Mouse (Mus musculus): ENCODE results near the gene Osbp2. TPM values are rescaled to one million over a fixed set of nuclear protein-coding genes. Genes with fewer than 3 reads are reported as not detected.

Gene Osbp2
- polyA plus RNA-seq, 1 experiment from 2014 or later = 0.25 TPM

DNA sequence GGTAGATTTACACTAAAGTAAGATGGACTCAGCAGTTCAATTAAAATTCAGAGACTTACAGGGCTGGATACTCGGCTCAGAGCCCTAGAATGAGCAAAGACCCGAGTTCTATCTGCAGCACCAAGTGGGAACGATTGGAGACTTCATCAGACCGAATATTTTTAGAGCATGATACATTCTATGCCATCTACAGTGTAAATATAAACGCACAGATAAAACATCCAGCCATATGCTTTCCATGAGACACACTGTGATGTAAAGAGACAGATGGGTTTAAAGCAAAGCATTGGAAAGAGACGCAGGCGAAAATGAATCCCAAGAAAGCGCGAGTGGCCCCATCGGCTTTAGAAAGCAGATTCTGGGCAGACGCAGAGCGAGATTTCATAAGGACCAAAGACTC, 122.5 kb downstream of the Osbp2 start:
- Histone ChIP-seq H3K4me3 (replicated peaks; ENCODE audit: low read length) (no peak overlapping the region), H3K9ac (ENCODE audit: low read length) (no peak overlapping the region), H3K4me2 (ENCODE audit: low read depth, low read length) (no peak overlapping the region), H3K27ac (ENCODE audit: low read length) (no peak overlapping the region), H3K4me1 (ENCODE audit: control insufficient read depth, insufficient read depth, low read length) (no peaks in the 10 kb centered on the region), H3K27me3 (ENCODE audit: control insufficient read depth, insufficient read depth, low read length) (no peaks in the 10 kb centered on the region), H3K9me3 (replicated peaks; ENCODE audit: control insufficient read depth, low read length) (no peaks in the 10 kb centered on the region), H3K36me3 (ENCODE audit: control insufficient read depth, insufficient read depth, low read length) (no peaks in the 10 kb centered on the region)
- WGBS = 82% methylated on average over 12 of the region's 12 CpGs
- ATAC-seq (ENCODE audit: insufficient read depth, low FRiP score) = no peak

GRCm38 (mm10) chr11:3738778-3739177, 124.9 kb downstream of the Osbp2 start:
- Histone ChIP-seq H3K27me3 (ENCODE audit: control insufficient read depth, insufficient read depth, low read length) (no peaks in the 10 kb centered on the region), H3K27ac (ENCODE audit: low read length) (no peak overlapping the region), H3K4me3 (replicated peaks; ENCODE audit: low read length) (no peak overlapping the region), H3K4me2 (ENCODE audit: low read depth, low read length) (no peak overlapping the region), H3K9ac (ENCODE audit: low read length) (no peak overlapping the region), H3K9me3 (replicated peaks; ENCODE audit: control insufficient read depth, low read length) (no peaks in the 10 kb centered on the region), H3K36me3 (ENCODE audit: control insufficient read depth, insufficient read depth, low read length) (no peaks in the 10 kb centered on the region), H3K4me1 (ENCODE audit: control insufficient read depth, insufficient read depth, low read length) (no peaks in the 10 kb centered on the region)
- WGBS = 82% methylated on average over 2 of the region's 2 CpGs
- no peak for ATAC-seq (ENCODE audit: insufficient read depth, low FRiP score)

- H3K27me3 ChIP-seq (ENCODE audit: control insufficient read depth, insufficient read depth, low read length) = no peaks in the 10 kb centered on the region
- WGBS = 77% methylated on average over 11 of the region's 11 CpGs
- ATAC-seq (ENCODE audit: insufficient read depth, low FRiP score) = no peak
Observed at GRCm38 (mm10) chr11:3735715-3736114, 128.0 kb downstream of the Osbp2 start.

GRCm38 (mm10) chr11:3733933-3734636, 129.6 kb downstream of the Osbp2 start:
- Histone ChIP-seq H3K9me3 (replicated peaks; ENCODE audit: control insufficient read depth, low read length) (no peaks in the 10 kb centered on the region), H3K9ac (ENCODE audit: low read length) (no peak overlapping the region), H3K36me3 (ENCODE audit: control insufficient read depth, insufficient read depth, low read length) (no peaks in the 10 kb centered on the region), H3K27me3 (ENCODE audit: control insufficient read depth, insufficient read depth, low read length) (no peaks in the 10 kb centered on the region), H3K27ac (ENCODE audit: low read length) (no peak overlapping the region), H3K4me2 (ENCODE audit: low read depth, low read length) (no peak overlapping the region), H3K4me1 (ENCODE audit: control insufficient read depth, insufficient read depth, low read length) (no peaks in the 10 kb centered on the region), H3K4me3 (replicated peaks; ENCODE audit: low read length) (no peak overlapping the region)
- 72% methylated on average over 14 of the region's 14 CpGs for whole genome bisulfite sequencing
- ATAC-seq (ENCODE audit: insufficient read depth, low FRiP score) = no peak

More at GRCm38 (mm10) chr11:3735715-3736114, 128.0 kb downstream of the Osbp2 start:
- Histone ChIP-seq H3K4me2 (ENCODE audit: low read depth, low read length) (no peak overlapping the region), H3K9ac (ENCODE audit: low read length) (no peak overlapping the region), H3K9me3 (replicated peaks; ENCODE audit: control insufficient read depth, low read length) (no peaks in the 10 kb centered on the region), H3K4me3 (replicated peaks; ENCODE audit: low read length) (no peak overlapping the region), H3K36me3 (ENCODE audit: control insufficient read depth, insufficient read depth, low read length) (no peaks in the 10 kb centered on the region), H3K4me1 (ENCODE audit: control insufficient read depth, insufficient read depth, low read length) (no peaks in the 10 kb centered on the region), H3K27ac (ENCODE audit: low read length) (no peak overlapping the region)

GRCm38 (mm10) chr11:3731469-3731868, 132.2 kb downstream of the Osbp2 start:
- ATAC-seq (ENCODE audit: insufficient read depth, low FRiP score) = no peak
- no peak overlapping the region for H3K27ac ChIP-seq (ENCODE audit: low read length)
- H3K4me1 ChIP-seq (ENCODE audit: control insufficient read depth, insufficient read depth, low read length) = no peaks in the 10 kb centered on the region
- 82% methylated on average over 4 of the region's 4 CpGs for WGBS
- no peaks in the 10 kb centered on the region for H3K27me3 ChIP-seq (ENCODE audit: control insufficient read depth, insufficient read depth, low read length)
- H3K9me3 ChIP-seq (replicated peaks; ENCODE audit: control insufficient read depth, low read length) = no peaks in the 10 kb centered on the region
- no peak overlapping the region for H3K9ac ChIP-seq (ENCODE audit: low read length)
- H3K4me3 ChIP-seq (replicated peaks; ENCODE audit: low read length) = no peak overlapping the region
- H3K4me2 ChIP-seq (ENCODE audit: low read depth, low read length) = no peak overlapping the region
- no peaks in the 10 kb centered on the region for H3K36me3 ChIP-seq (ENCODE audit: control insufficient read depth, insufficient read depth, low read length)

DNA sequence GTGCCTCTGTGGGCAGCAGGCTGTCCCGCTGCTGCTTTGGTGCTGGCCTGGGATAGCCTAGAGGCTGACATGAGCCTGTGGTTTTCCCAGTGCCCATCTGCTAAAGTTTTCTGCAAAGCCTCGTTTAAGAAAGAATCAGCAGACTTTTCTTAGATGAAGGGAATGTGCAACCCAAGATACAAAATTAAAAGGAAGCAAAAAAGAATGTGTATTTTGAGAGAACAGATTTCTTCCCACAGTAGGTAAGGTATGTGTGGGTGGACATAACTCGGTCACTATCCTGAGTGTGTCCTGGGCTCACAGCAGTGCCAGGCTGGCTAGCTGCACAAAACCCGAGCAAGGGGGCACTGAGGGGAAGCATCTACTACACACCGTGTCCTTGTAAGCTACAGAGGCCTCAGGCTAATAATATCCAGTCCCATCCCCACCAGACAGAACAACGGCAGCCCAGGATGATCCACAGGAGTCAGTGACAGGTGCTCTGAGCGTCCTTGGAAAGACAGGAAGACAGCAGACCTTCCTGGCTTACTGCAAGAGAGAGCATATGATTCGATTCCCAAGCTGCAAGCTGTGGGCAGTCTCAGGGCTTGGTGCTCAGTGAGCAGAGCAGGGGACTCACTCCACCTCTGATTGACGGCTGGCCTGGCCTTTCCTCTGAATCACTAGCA, 136.1 kb downstream of the Osbp2 start:
- H3K4me2 ChIP-seq (ENCODE audit: low read depth, low read length) = no peak overlapping the region
- no peaks in the 10 kb centered on the region for H3K4me1 ChIP-seq (ENCODE audit: control insufficient read depth, insufficient read depth, low read length)
- no peak overlapping the region for H3K9ac ChIP-seq (ENCODE audit: low read length)
- ATAC-seq (ENCODE audit: insufficient read depth, low FRiP score) = no peak
- no peak overlapping the region for H3K4me3 ChIP-seq (replicated peaks; ENCODE audit: low read length)
- H3K27ac ChIP-seq (ENCODE audit: low read length) = no peak overlapping the region
- no peaks in the 10 kb centered on the region for H3K36me3 ChIP-seq (ENCODE audit: control insufficient read depth, insufficient read depth, low read length)
- 73% methylated on average over 9 of the region's 9 CpGs for WGBS
- no peaks in the 10 kb centered on the region for H3K27me3 ChIP-seq (ENCODE audit: control insufficient read depth, insufficient read depth, low read length)
- H3K9me3 ChIP-seq (replicated peaks; ENCODE audit: control insufficient read depth, low read length) = no peaks in the 10 kb centered on the region

- no peaks in the 10 kb centered on the region for H3K27me3 ChIP-seq (ENCODE audit: control insufficient read depth, insufficient read depth, low read length)
- ATAC-seq (ENCODE audit: insufficient read depth, low FRiP score) = no peak
Observed at GRCm38 (mm10) chr11:3725331-3726054, 138.2 kb downstream of the Osbp2 start.

GRCm38 (mm10) chr11:3724726-3725125, 139.0 kb downstream of the Osbp2 start:
- Histone ChIP-seq H3K4me1 (ENCODE audit: control insufficient read depth, insufficient read depth, low read length) (peaks cover 5% of the 10 kb centered on the region; the same call in 1 of the 2 replicates), H3K9ac (ENCODE audit: low read length) (no peak overlapping the region), H3K36me3 (ENCODE audit: control insufficient read depth, insufficient read depth, low read length) (no peaks in the 10 kb centered on the region), H3K9me3 (replicated peaks; ENCODE audit: control insufficient read depth, low read length) (no peaks in the 10 kb centered on the region), H3K27ac (ENCODE audit: low read length) (no peak overlapping the region), H3K4me3 (replicated peaks; ENCODE audit: low read length) (no peak overlapping the region), H3K27me3 (ENCODE audit: control insufficient read depth, insufficient read depth, low read length) (no peaks in the 10 kb centered on the region), H3K4me2 (ENCODE audit: low read depth, low read length) (no peak overlapping the region)
- ATAC-seq (ENCODE audit: insufficient read depth, low FRiP score) = no peak
- 70% methylated on average over 5 of the region's 5 CpGs for WGBS

More at GRCm38 (mm10) chr11:3725331-3726054, 138.2 kb downstream of the Osbp2 start:
- WGBS = 48% methylated on average over 10 of the region's 10 CpGs
- no peaks in the 10 kb centered on the region for H3K36me3 ChIP-seq (ENCODE audit: control insufficient read depth, insufficient read depth, low read length)
- H3K9ac ChIP-seq (ENCODE audit: low read length) = no peak overlapping the region
- no peak overlapping the region for H3K4me2 ChIP-seq (ENCODE audit: low read depth, low read length)
- peaks cover 5% of the 10 kb centered on the region; the same call in 1 of the 2 replicates for H3K4me1 ChIP-seq (ENCODE audit: control insufficient read depth, insufficient read depth, low read length)
- H3K9me3 ChIP-seq (replicated peaks; ENCODE audit: control insufficient read depth, low read length) = no peaks in the 10 kb centered on the region
- no peak overlapping the region for H3K4me3 ChIP-seq (replicated peaks; ENCODE audit: low read length)
- no peak overlapping the region for H3K27ac ChIP-seq (ENCODE audit: low read length)

DNA sequence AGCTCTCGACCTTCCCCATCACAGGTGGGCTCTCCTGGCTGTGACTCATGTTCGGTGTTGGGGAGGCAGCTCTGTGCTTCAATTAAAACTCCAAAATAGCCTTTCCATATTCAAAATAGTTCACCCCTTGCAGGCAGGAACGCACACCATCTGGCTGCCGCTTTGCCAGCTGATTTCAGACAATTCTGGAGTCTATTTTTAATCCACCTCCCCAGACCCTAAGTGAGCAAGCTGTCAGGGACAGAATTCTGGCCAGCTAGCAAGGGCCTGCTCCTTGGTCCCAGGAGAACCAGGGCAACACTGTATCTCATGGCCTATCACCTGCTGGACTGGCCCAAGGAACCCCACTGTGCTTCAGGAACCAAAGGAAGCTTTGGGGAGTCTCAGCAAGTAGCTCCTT, 139.8 kb downstream of the Osbp2 start:
- no peaks in the 10 kb centered on the region for H3K36me3 ChIP-seq (ENCODE audit: control insufficient read depth, insufficient read depth, low read length)
- H3K27ac ChIP-seq (ENCODE audit: low read length) = no peak overlapping the region
- WGBS = 68% methylated on average over 4 of the region's 4 CpGs
- H3K27me3 ChIP-seq (ENCODE audit: control insufficient read depth, insufficient read depth, low read length) = no peaks in the 10 kb centered on the region
- no peak overlapping the region for H3K4me2 ChIP-seq (ENCODE audit: low read depth, low read length)
- H3K9ac ChIP-seq (ENCODE audit: low read length) = no peak overlapping the region
- no peak for ATAC-seq (ENCODE audit: insufficient read depth, low FRiP score)
- no peak overlapping the region for H3K4me3 ChIP-seq (replicated peaks; ENCODE audit: low read length)
- H3K9me3 ChIP-seq (replicated peaks; ENCODE audit: control insufficient read depth, low read length) = no peaks in the 10 kb centered on the region
- peaks cover 5% of the 10 kb centered on the region; the same call in 1 of the 2 replicates for H3K4me1 ChIP-seq (ENCODE audit: control insufficient read depth, insufficient read depth, low read length)

Data from stomach, embryonic 16.5 days (tissue).